ENCODE assay signal across 11 mouse cellular contexts in the genomic region with DNA sequence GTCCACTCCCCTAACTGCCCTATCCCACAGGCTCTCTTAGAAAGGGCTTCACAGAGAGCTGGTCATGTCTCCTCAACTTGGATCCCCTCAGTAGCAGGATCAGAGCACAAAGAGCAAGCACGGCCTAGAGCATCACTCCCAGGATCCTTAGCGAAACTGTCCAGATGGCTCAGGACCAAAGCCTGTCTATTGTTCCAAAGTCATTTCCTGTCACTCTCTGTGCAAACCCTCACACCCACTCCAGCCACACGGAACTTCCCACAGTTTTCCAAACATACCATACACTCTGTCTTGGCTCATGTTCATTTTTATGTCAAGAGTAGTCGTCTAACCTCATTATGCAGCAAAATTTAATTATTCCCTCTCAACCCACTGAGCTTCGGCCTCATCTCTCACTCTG. TPM values are rescaled to one million over a fixed set of nuclear protein-coding genes. Genes with fewer than 3 reads are reported as not detected.
DNase-seq lines count a peak whose midpoint lies in the region; ATAC-seq and TF ChIP-seq lines count a peak whose summit lies in the region.
"Had no signal": no experiment of that assay in that cellular context is flagged by ENCODE, and none has a peak within 500 bp of the region (broad histone marks: within the 10 kb centered on the region; RNA-seq: fewer than 3 reads in every experiment).

No protein-coding gene starts in this region.

- no peak overlapping the region for H3K4me3 ChIP-seq in kidney, embryonic 15.5 days (replicated peaks)
- no peak overlapping the region for H3K4me3 ChIP-seq in layer of hippocampus, adult 2 months

- no peaks in the 10 kb centered on the region for H3K27me3 ChIP-seq in kidney, embryonic 15.5 days

- WGBS in kidney, embryonic 15.5 days, result 44% methylated on average over 5 of the region's 5 CpGs

- TF ChIP-seq CTCF in layer of hippocampus, adult 2 months (conservative IDR thresholded peaks at IDR 0.05), result no peak

- peak overlapping the region; percentile 76 for H3K27ac ChIP-seq in kidney, embryonic 15.5 days
- H3K27ac ChIP-seq in layer of hippocampus, adult 2 months, result no peak overlapping the region

- peak; percentile 31 for DNase-seq in kidney, adult 11 months
- DNase-seq in kidney, adult 18-20 months, result no peak
- peak; percentile 69 to 75 for DNase-seq in heart, adult 9 months (ENCODE audit: low spot score in 2 of 2)
- peak; percentile 77 for DNase-seq in lung, postnatal 36 days
- DNase-seq in gastrocnemius, postnatal 10 days, result no peak
- no peak for DNase-seq in layer of hippocampus, adult 2 months (ENCODE audit: low spot score in 2 of 2)
- no peak for DNase-seq in right cerebral cortex, postnatal 25 days
- DNase-seq: adrenal gland, adult 2 months; thymus, adult 2 months had no signal

- no peak overlapping the region for H3K9ac ChIP-seq in kidney, embryonic 15.5 days

- ATAC-seq in kidney, embryonic 15.5 days (replicated peaks; ENCODE audit: low FRiP score), result peak; percentile 40; the same call in 1 of the 2 replicates

- H3K4me2 ChIP-seq in kidney, embryonic 15.5 days, result no peak overlapping the region
- H3K4me2 ChIP-seq: midbrain, embryonic 11.5 days had no signal

- H3K4me1 ChIP-seq in kidney, embryonic 15.5 days, result peaks cover 45% of the 10 kb centered on the region

- no peaks in the 10 kb centered on the region for H3K9me3 ChIP-seq in kidney, embryonic 15.5 days (replicated peaks)

- H3K36me3 ChIP-seq in kidney, embryonic 15.5 days, result no peaks in the 10 kb centered on the region

RNA-seq across cellular contexts. Expression of gene Rbms1, which starts 40.6 kb away (rescaled TPM):
- polyA plus RNA-seq in kidney, embryonic 15.5 days (2015; fragmentation: Nextera tagmentation; extraction: Ambion mirVana), result 109 and 117 TPM in 2 replicates
- 10 to 100 TPM; 40.5 to 51.0 TPM for total RNA-seq in gastrocnemius, postnatal 10 days (2021)
- 10 to 100 TPM; 12.1 to 17.5 TPM for total RNA-seq in layer of hippocampus, adult 2 months (2021)

Comparison
In these comparisons a context has a peak if more than half of its experiments do, and no peak if none do; other contexts are left out.
1. DNase-seq: peak in kidney, adult 11 months (single experiment), heart, adult 9 months (2 of 2) and lung, postnatal 36 days (single experiment); none in kidney, adult 18-20 months (single experiment), gastrocnemius, postnatal 10 days (single experiment), layer of hippocampus, adult 2 months (0 of 2) and right cerebral cortex, postnatal 25 days (single experiment).